Mouse (Mus musculus) midbrain, embryonic 15.5 days (tissue): ENCODE results near the gene Mrps15. TPM values are rescaled to one million over a fixed set of nuclear protein-coding genes. Genes with fewer than 3 reads are reported as not detected.

Experiments
- ATAC-seq: fragments of 200-750 bp; cut with Nextera tagmentation; replicated peaks from 2 replicates; pipeline ENCODE4 v1.8.0; 2017; ENCODE audit warnings: moderate TSS enrichment
- H3K27ac ChIP-seq: fragments of 300-500 bp; sonication (generic); 2 replicates; pipeline ENCODE4 v1.5.1; 2015; ENCODE audit warnings: mild to moderate bottlenecking, inconsistent platforms
- H3K27me3 ChIP-seq: fragments of 300-500 bp; sonication (generic); replicated peaks from 2 replicates; pipeline ENCODE4 v1.6.1; 2015; ENCODE audit warnings: inconsistent platforms
- H3K36me3 ChIP-seq: fragments of 300-500 bp; sonication (generic); replicated peaks from 2 replicates; pipeline ENCODE4 v1.6.1; 2015; ENCODE audit warnings: inconsistent platforms
- H3K4me1 ChIP-seq: fragments of 300-500 bp; sonication (generic); 2 replicates; pipeline ENCODE4 v1.6.1; 2015; ENCODE audit warnings: inconsistent platforms
- H3K4me2 ChIP-seq: fragments of 300-500 bp; sonication (generic); 2 replicates; pipeline ENCODE4 v1.6.1; 2015; ENCODE audit warnings: inconsistent platforms, mild to moderate bottlenecking, moderate library complexity
- H3K4me3 ChIP-seq: fragments of 300-500 bp; sonication (generic); 2 replicates; pipeline ENCODE4 v1.5.1; 2015; ENCODE audit warnings: mild to moderate bottlenecking, inconsistent platforms
- H3K9ac ChIP-seq: fragments of 300-500 bp; sonication (generic); 2 replicates; pipeline ENCODE4 v1.6.1; 2015; ENCODE audit warnings: mild to moderate bottlenecking, inconsistent platforms
- H3K9me3 ChIP-seq: fragments of 300-500 bp; sonication (generic); 2 replicates; pipeline ENCODE4 v1.6.1; 2016; ENCODE audit warnings: inconsistent platforms
- WGBS: fragments of 180-500 bp; shearing (Covaris S2); methylation state at CpG from one replicate; pipeline ENCODE4 v1.1.7; 2015; ENCODE audit warnings: mixed read lengths; 5-methylcytosine and 5-hydroxymethylcytosine counted together
- polyA plus RNA-seq: library from polyadenylated mRNA; unstranded; fragments of >200 nt; fragmentation: Nextera tagmentation; extraction: Ambion mirVana; gene quantifications from 2 replicates; pipeline ENCODE4 v1.2.1, GENCODE M21; 2015

Gene Mrps15
- 130 and 131 TPM in 2 replicates for polyA plus RNA-seq

DNA sequence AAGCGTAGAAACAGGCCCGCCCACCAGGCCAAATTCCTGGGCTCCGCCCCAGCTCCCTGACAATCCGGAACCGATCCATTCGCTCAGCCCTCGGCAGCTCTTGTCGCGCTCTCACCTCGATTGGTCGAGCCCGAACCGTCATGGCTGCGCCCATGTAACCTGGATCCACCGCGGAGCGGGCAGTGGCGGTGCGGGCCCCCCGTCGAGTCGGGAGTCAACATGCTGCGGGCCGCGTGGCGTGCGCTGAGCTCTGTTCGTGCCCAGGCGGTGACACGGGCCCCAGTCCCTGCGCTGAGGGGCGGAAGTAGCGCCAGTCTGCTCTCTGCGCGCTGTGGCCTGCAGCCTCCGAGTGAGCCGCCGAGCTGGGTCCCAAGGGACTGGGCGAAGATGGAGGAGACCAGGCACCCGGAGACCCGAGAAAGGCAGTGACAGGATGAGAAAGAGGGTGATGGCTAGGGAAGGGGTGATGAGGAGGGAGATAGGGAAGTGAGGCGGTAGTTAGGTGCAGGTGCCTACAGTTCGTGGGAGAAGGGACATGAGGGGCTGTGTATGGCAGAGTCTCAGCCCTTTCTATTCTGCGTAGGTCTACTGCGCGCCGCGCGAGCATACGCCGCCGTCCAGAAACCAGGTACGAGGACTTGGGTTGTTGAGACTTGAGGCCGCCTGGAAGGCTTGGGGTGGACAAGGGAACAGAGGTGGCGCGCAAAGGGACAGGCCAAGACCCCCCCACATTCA, at the start of gene Mrps15:
Gene Mrps15 (plus strand): TSS at position 75 of the 735 bp plus-strand sequence.
- peak within 1 kb of the TSS; percentile 80 for H3K27ac ChIP-seq
- H3K9ac ChIP-seq: peak within 1 kb of the TSS; percentile 78
- peaks cover 17% of the 10 kb centered on the region; the same call in 1 of the 2 replicates for H3K36me3 ChIP-seq
- ATAC-seq: peak; percentile 96
- under 1% methylated on average over 56 of the region's 56 CpGs for WGBS
- peak within 1 kb of the TSS; percentile 89 for H3K4me2 ChIP-seq
- H3K27me3 ChIP-seq: no peaks in the 10 kb centered on the region
- H3K9me3 ChIP-seq: no peaks in the 10 kb centered on the region
- peaks cover 13% of the 10 kb centered on the region for H3K4me1 ChIP-seq
- H3K4me3 ChIP-seq: peak within 1 kb of the TSS; percentile 86

DNA sequence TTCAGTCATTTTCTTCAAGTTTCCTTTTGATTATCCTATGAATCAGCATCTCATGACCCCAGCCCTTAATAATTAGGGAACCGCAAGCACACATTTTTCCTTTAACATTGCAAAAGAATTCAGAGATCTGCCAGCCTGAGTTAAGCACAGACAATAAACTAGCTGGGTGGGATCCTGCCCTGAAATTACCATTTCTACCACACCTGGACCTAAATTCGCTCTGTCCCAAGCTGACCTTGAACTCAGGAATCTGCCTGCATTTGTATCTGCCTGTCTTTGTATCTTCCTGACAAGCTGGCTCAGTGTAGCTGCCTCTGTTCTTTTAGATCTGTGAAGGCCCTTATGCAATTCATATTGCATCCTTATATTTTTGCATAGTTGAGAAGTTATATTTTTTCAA, 48.9 kb upstream of the Mrps15 start:
- WGBS: 93% methylated on average over 2 of the region's 2 CpGs
- H3K4me2 ChIP-seq: no peak overlapping the region
- H3K36me3 ChIP-seq: no peaks in the 10 kb centered on the region
- no peak overlapping the region for H3K4me3 ChIP-seq
- H3K4me1 ChIP-seq: no peaks in the 10 kb centered on the region
- peaks cover 6% of the 10 kb centered on the region; the same call in 1 of the 2 replicates for H3K9me3 ChIP-seq
- no peaks in the 10 kb centered on the region for H3K27me3 ChIP-seq
- no peak overlapping the region for H3K27ac ChIP-seq
- H3K9ac ChIP-seq: no peak overlapping the region
- no peak for ATAC-seq

DNA sequence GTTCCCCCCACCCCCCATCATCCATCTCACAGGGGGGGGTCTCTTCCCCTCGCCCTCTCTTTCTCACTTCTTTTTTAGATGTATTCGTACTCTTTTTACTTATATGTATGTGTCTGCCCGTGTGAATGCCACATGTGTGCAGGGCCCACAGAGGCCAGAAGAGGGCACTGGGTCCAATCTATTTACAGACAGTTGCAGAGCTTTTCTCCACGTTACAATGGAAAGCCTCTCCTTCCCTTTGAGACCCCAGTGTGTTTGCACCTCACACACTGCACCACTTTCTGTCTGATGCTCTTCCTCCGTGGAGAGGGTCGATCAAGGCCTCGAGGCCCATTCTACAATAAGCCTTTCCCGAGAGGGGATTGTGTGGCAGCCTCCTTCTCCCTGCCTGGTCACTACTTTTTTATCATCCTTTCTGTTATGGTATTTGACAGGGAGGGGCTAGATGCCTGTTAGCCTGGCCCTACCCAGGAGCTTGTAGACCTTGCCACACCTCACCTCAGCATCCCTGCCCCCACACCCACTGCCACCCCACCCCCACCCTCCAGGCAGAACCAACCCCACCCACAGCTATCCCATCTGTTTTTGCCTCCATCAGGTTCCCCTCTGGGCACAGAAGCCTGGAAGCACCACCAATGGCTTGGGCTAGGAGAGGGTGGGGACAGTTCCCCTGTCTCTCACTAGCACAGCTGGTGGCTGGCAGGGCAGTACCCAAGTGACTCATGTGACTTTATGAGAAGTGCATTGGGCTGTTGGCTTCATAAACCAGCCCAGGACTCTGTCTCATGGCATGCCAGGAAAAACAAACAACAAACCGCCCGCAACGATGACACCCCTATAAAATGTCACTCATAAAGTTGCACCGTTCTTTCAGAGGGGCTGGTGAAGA, 45.2 kb upstream of the Mrps15 start:
- 84% methylated on average over 12 of the region's 12 CpGs for WGBS
- Histone ChIP-seq H3K9ac (no peak overlapping the region), H3K4me1 (no peaks in the 10 kb centered on the region), H3K27me3 (no peaks in the 10 kb centered on the region), H3K36me3 (no peaks in the 10 kb centered on the region), H3K9me3 (peaks cover 6% of the 10 kb centered on the region; the same call in 1 of the 2 replicates), H3K4me3 (no peak overlapping the region), H3K27ac (no peak overlapping the region), H3K4me2 (no peak overlapping the region)
- ATAC-seq: no peak

DNA sequence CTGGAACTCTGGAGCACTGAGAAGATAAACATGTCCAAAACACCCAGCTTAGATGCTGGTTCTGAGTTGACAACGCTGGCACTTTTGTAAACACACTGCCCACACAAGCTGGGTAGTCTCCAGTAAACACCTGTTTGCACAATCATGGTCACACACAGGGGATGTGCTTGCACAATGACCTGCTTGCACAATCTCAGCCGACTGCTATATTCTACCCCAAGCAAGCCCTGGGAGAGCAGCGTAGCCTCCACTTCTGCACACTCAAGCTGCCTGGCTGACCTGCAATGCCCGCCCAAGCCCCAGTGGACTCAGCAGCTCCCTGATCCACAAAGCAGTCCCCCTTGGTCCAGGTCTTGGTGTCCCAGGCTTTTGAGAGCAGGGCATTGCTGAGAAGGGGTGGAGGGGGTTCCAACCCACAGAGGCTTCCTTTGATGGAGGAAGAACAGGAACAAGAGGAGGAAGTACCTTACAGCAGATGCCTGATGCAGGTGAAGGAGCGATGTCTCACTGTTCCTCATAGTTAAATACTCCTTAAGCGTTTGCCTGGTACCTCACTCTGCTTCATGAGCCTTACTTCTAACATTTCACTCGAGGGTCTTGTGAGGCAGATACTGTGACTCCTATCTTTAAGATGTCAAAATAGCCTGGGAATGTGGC, 28.9 kb upstream of the Mrps15 start:
- Histone ChIP-seq H3K4me2 (no peak overlapping the region), H3K9me3 (no peaks in the 10 kb centered on the region), H3K27me3 (no peaks in the 10 kb centered on the region), H3K36me3 (no peaks in the 10 kb centered on the region), H3K27ac (no peak overlapping the region), H3K4me3 (no peak overlapping the region), H3K9ac (no peak overlapping the region), H3K4me1 (no peaks in the 10 kb centered on the region)
- ATAC-seq: no peak
- WGBS: 83% methylated on average over 7 of the region's 7 CpGs

DNA sequence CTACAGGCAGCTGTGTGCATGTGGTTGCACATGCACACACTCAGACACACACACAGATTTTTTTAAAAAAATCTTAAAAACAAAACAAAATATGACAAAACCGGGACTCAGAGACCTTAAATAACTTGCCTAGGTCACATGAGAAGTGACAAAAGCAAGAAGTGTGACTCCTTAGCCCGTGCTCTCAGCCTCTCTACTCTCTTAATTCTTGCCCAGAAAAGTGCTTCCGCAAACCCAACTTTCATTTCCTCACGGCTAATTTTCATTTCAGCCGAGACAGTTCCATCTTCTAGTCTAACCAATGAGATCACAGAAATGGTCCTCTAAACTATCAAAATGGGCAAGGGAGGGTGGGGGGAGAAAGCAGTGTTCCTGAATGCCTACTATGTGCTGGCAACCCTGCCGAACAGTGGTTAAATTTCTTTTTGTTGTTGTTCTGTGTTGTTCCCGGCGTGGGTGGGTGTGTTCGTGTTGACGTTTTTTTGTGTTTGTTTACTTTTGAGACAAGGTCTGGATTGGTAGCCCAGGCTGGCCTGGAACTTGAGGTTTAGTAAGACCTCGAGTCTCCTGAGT, 27.7 kb upstream of the Mrps15 start:
- Histone ChIP-seq H3K9me3 (no peaks in the 10 kb centered on the region), H3K4me2 (no peak overlapping the region), H3K27me3 (no peaks in the 10 kb centered on the region), H3K4me1 (no peaks in the 10 kb centered on the region), H3K36me3 (no peaks in the 10 kb centered on the region), H3K9ac (no peak overlapping the region), H3K27ac (no peak overlapping the region), H3K4me3 (no peak overlapping the region)
- WGBS: 83% methylated on average over 11 of the region's 11 CpGs
- no peak for ATAC-seq

DNA sequence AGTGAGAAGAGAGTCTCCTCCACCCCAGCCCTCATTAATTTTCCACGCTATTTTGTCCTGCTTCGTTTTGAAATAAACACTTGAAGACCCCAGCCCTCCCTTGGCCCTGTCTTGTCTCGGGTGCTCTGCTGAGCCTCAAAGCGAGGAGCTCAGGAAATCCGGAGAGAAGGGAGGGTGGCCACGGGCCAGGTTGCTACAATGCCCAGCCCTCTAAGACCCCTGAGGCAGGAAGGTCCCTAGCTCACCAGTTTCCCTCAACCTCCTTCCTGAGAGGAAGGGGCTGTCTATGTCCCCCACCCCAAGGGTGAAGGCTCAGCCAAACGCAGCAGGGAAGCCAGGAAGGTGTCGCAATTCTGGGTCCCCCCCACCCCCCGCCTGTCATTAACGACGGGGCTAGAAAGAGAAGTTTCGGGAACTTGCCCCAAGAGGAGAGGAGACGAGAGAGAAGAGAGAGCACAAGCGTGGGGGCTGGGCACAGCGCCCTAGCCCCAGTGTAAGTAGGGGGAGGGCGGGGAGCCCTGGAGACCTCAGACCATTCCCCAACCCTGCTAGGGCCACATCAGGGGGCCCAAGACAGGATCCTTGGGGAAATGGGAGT, 22.3 kb upstream of the Mrps15 start, which contains the start of gene Csf3r:
Gene Csf3r (plus strand): TSS at position 248 of the 598 bp plus-strand sequence.
- ATAC-seq: no peak
- Histone ChIP-seq H3K4me1 (no peaks in the 10 kb centered on the region), H3K36me3 (no peaks in the 10 kb centered on the region), H3K9me3 (no peaks in the 10 kb centered on the region), H3K27ac (no peak within 1 kb of the TSS), H3K9ac (no peak within 1 kb of the TSS), H3K4me2 (no peak within 1 kb of the TSS), H3K27me3 (no peaks in the 10 kb centered on the region), H3K4me3 (no peak within 1 kb of the TSS)
- 66% methylated on average over 16 of the region's 16 CpGs for WGBS

DNA sequence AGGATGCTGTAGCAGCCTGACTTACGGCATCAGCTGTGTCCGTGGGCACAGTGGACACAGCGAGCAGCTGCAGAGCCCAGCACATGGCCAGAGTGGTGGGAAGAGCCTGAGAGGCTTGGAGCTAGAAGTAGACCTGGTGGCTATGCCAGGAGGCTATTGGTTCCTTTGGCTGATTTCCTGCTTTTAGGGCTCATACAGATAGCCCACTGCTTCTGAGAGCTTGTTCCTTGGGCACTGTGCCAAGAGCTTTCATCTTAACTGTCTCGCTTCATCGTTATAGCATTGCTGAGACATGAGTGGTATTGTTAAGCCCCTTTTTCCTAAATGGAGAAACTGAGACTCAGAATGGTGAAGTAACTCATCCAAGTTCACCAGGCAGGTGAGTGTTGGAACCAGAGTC, 20.9 kb upstream of the Mrps15 start:
- H3K36me3 ChIP-seq: no peaks in the 10 kb centered on the region
- no peaks in the 10 kb centered on the region for H3K27me3 ChIP-seq
- WGBS: 82% methylated on average over 5 of the region's 5 CpGs
- H3K4me3 ChIP-seq: no peak overlapping the region
- H3K9ac ChIP-seq: no peak overlapping the region
- H3K4me1 ChIP-seq: no peaks in the 10 kb centered on the region
- no peak for ATAC-seq
- no peaks in the 10 kb centered on the region for H3K9me3 ChIP-seq
- H3K27ac ChIP-seq: no peak overlapping the region
- no peak overlapping the region for H3K4me2 ChIP-seq

DNA sequence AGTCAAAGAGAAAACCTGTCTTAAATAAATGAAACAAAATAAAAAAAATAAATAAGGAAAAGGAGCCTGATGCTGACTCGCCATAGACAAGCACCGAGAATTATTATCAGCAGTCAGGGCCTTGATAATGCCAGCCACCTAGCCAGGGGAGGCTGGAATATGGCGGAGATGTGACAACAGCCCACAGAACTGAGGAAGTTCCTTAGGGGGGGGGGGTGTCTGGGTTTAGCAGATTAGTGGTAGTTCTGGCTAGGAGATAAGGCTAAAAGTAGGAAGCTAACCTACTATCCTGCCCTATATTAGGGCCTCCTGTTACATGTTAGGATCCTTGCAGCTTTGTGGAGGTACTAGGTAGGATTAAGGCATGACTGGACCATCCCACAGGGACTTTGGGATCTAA, 18.7 kb upstream of the Mrps15 start:
- ATAC-seq: no peak
- no peak overlapping the region for H3K4me2 ChIP-seq
- H3K36me3 ChIP-seq: no peaks in the 10 kb centered on the region
- H3K27me3 ChIP-seq: no peaks in the 10 kb centered on the region
- H3K4me1 ChIP-seq: no peaks in the 10 kb centered on the region
- no peaks in the 10 kb centered on the region for H3K9me3 ChIP-seq
- H3K4me3 ChIP-seq: no peak overlapping the region
- 87% methylated on average over 3 of the region's 3 CpGs for WGBS
- H3K9ac ChIP-seq: no peak overlapping the region
- H3K27ac ChIP-seq: no peak overlapping the region

DNA sequence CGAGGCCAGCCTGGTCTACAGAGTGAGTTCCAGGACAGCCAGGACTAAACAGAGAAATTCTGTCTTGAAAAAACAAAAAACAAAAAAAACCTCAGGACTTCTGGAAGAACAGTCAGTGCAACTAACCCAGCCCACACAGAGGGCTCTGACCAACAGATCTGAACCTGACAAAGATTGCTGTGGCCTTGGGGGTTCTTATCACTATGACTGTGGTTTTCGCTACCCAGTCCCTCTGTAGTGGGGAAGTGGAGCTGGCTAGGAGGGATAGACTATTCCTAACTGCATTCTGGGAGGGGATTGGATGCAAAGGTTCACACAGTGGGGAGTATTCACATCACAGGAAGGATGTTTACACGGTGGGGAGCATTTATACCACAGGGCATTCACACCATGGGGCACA, 17.7 kb upstream of the Mrps15 start:
- WGBS: 71% methylated on average over 3 of the region's 3 CpGs
- Histone ChIP-seq H3K4me3 (no peak overlapping the region), H3K36me3 (no peaks in the 10 kb centered on the region), H3K4me1 (no peaks in the 10 kb centered on the region), H3K9ac (no peak overlapping the region), H3K4me2 (no peak overlapping the region), H3K27me3 (no peaks in the 10 kb centered on the region), H3K27ac (no peak overlapping the region), H3K9me3 (no peaks in the 10 kb centered on the region)
- ATAC-seq: no peak

DNA sequence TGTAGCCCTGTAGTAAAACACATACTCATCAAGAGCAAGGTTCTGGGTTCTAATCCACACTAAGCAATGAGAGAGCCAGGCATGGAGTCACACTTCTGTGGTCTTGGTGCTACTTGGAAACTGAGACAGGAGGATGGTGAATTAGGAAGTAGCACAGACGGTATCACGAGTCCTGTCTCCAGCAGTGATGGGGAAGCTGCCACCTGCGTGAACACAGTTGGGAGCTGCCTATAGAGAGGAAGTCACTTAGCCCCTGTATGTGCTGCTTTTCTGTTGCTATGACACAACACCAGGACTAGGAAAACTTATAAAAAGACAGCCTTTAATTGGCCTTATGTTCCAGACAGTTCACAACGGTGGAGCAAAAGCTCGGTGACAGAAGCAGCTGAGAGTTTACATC, 16.0 kb upstream of the Mrps15 start:
- ATAC-seq: no peak

DNA sequence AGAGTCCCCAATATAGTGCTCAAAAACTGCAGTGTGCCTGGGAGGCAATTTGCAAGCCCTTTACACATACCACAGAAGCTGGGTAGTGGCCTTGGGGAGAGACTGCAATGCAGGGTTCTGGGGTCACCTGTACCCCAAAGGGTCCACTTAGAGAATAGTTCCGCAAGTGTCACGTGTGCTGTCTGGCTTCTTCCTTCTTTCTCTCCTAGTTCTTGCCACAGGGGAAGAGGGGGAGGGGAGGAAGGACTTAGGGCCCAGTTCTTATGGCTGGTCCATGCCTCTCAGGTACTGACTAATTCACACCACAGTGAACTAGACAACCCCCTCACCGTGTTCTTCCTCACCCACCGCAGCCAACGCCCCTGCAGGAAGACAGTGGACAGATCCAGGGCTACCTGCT, 11.3 kb upstream of the Mrps15 start:
- Histone ChIP-seq H3K9me3 (no peaks in the 10 kb centered on the region), H3K9ac (no peak overlapping the region), H3K4me2 (no peak overlapping the region), H3K27ac (no peak overlapping the region), H3K27me3 (no peaks in the 10 kb centered on the region), H3K4me1 (no peaks in the 10 kb centered on the region), H3K4me3 (no peak overlapping the region), H3K36me3 (no peaks in the 10 kb centered on the region)
- no peak for ATAC-seq
- 86% methylated on average over 5 of the region's 5 CpGs for WGBS

More for the DNA sequence above, 16.0 kb upstream of the Mrps15 start:
- Histone ChIP-seq H3K36me3 (no peaks in the 10 kb centered on the region), H3K4me2 (no peak overlapping the region), H3K27ac (no peak overlapping the region), H3K4me3 (no peak overlapping the region), H3K4me1 (no peaks in the 10 kb centered on the region), H3K9me3 (no peaks in the 10 kb centered on the region), H3K9ac (no peak overlapping the region), H3K27me3 (no peaks in the 10 kb centered on the region)
- WGBS: 80% methylated on average over 5 of the region's 5 CpGs
